ENCODE assay signal across 8 mouse cellular contexts in genomic region chr17:47694503-47695336, GRCm38 (mm10). TPM values are rescaled to one million over a fixed set of nuclear protein-coding genes. Genes with fewer than 3 reads are reported as not detected.
A peak's percentile ranks its signal among the peaks of the same experiment; 100 is the strongest.
DNase-seq lines count a peak whose midpoint lies in the region; ATAC-seq and TF ChIP-seq lines count a peak whose summit lies in the region.

Gene Prickle4 (minus strand): TSS chr17:47694736.

- 1% methylated on average over 77 of the region's 82 CpGs for WGBS in lung, embryonic 14.5 days

- peaks cover 3% of the 10 kb centered on the region; the same call in 1 of the 2 replicates for H3K4me1 ChIP-seq in lung, embryonic 14.5 days (ENCODE audit: insufficient read depth)

- peak; percentile 82 to 91 for ATAC-seq in hematopoietic stem cell, adult 5-6 weeks (replicated peaks in 1 of 2; ENCODE audit: insufficient read depth in 1 of 2, low FRiP score in 2 of 2, low TSS enrichment in 1 of 2, low read depth in 1 of 2, poor library complexity in 2 of 2, severe bottlenecking in 2 of 2)
- ATAC-seq in lung, embryonic 14.5 days (ENCODE audit: insufficient read depth): peak; percentile 94
- peak; percentile 87 for ATAC-seq in neutrophil, adult 5-6 weeks (ENCODE audit: extremely low read depth, insufficient number of reproducible peaks, low FRiP score, poor library complexity, severe bottlenecking)

- peak within 1 kb of the TSS; percentile 71 for H3K4me3 ChIP-seq in lung, embryonic 14.5 days (ENCODE audit: low read depth, low read length)

- peak within 1 kb of the TSS; percentile 54; the same call in 1 of the 2 replicates for H3K27ac ChIP-seq in lung, embryonic 14.5 days (ENCODE audit: low read depth)

- peak; percentile 85 for TF ChIP-seq CTCF in lung, embryonic 14.5 days (IDR thresholded peaks at IDR 0.05; ENCODE audit: low read depth)

- peak within 1 kb of the TSS; percentile 79 for H3K9ac ChIP-seq in lung, embryonic 14.5 days

- 0 out of 2 replicates have a peak, but pooled peaks cover 7% of the 10 kb centered on the region for H3K36me3 ChIP-seq in lung, embryonic 14.5 days (ENCODE audit: insufficient read depth)

- DNase-seq in MEL-GATA-1-ER (ENCODE audit: extremely low read depth, low read depth): peak; percentile 66
- peak; percentile 98 for DNase-seq in cerebellum, adult 8-10 months
- peak; percentile 94 for DNase-seq in forelimb bud, embryonic 11.5 days (ENCODE audit: low read depth, low spot score)
- peak; percentile 94 to 96 for DNase-seq in layer of hippocampus, adult 8-10 months (ENCODE audit: low spot score in 2 of 2)
- DNase-seq in lung, embryonic 14.5 days: peak; percentile 98
- DNase-seq in testis, postnatal 14 days (ENCODE audit: low spot score): peak; percentile 97

- peak within 1 kb of the TSS; percentile 73 for H3K4me2 ChIP-seq in lung, embryonic 14.5 days

- H3K9me3 ChIP-seq in lung, embryonic 14.5 days (ENCODE audit: low read depth, low read length): no peaks in the 10 kb centered on the region

- H3K27me3 ChIP-seq in lung, embryonic 14.5 days (ENCODE audit: insufficient read depth, low read length): no peaks in the 10 kb centered on the region

RNA-seq across cellular contexts. Expression of gene Prickle4, which starts in this region (rescaled TPM):
- 1.0 and 3.7 TPM in 2 replicates for total RNA-seq in hematopoietic stem cell, adult 5-6 weeks (2017)
- 1 to 10 TPM; 2.9 to 3.7 (median 3.2) TPM for total RNA-seq in layer of hippocampus, adult 8-10 months (2022)
- polyA plus RNA-seq in lung, embryonic 14.5 days (2014; fragmentation: Nextera tagmentation; extraction: Ambion mirVana): 1.5 TPM in 1 of 2 replicates, not detected in the other
- total RNA-seq in neutrophil, adult 5-6 weeks (2017): not detected in 2 replicates

Comparison
In these comparisons a context has a peak if more than half of its experiments do, and no peak if none do; other contexts are left out.
1. Peak in every context shown above with its lines: DNase-seq, ATAC-seq, H3K4me3 ChIP-seq and H3K27ac ChIP-seq.
2. Peak in ATAC-seq in neutrophil, adult 5-6 weeks; RNA of the gene not detected or under 1 TPM.